Mouse (Mus musculus) midbrain, embryonic 15.5 days (tissue): ENCODE data around the gene Cdc14a. TPM values are rescaled to one million over a fixed set of nuclear protein-coding genes. Genes with fewer than 3 reads are reported as not detected.

Experiments
- ATAC-seq: fragments of 200-750 bp; cut with Nextera tagmentation; replicated peaks from 2 replicates; pipeline ENCODE4 v1.8.0; 2017; ENCODE audit warnings: moderate TSS enrichment
- H3K27ac ChIP-seq: fragments of 300-500 bp; sonication (generic); 2 replicates; pipeline ENCODE4 v1.5.1; 2015; ENCODE audit warnings: mild to moderate bottlenecking, inconsistent platforms
- H3K27me3 ChIP-seq: fragments of 300-500 bp; sonication (generic); replicated peaks from 2 replicates; pipeline ENCODE4 v1.6.1; 2015; ENCODE audit warnings: inconsistent platforms
- H3K36me3 ChIP-seq: fragments of 300-500 bp; sonication (generic); replicated peaks from 2 replicates; pipeline ENCODE4 v1.6.1; 2015; ENCODE audit warnings: inconsistent platforms
- H3K4me1 ChIP-seq: fragments of 300-500 bp; sonication (generic); 2 replicates; pipeline ENCODE4 v1.6.1; 2015; ENCODE audit warnings: inconsistent platforms
- H3K4me2 ChIP-seq: fragments of 300-500 bp; sonication (generic); 2 replicates; pipeline ENCODE4 v1.6.1; 2015; ENCODE audit warnings: inconsistent platforms, mild to moderate bottlenecking, moderate library complexity
- H3K4me3 ChIP-seq: fragments of 300-500 bp; sonication (generic); 2 replicates; pipeline ENCODE4 v1.5.1; 2015; ENCODE audit warnings: mild to moderate bottlenecking, inconsistent platforms
- H3K9ac ChIP-seq: fragments of 300-500 bp; sonication (generic); 2 replicates; pipeline ENCODE4 v1.6.1; 2015; ENCODE audit warnings: mild to moderate bottlenecking, inconsistent platforms
- H3K9me3 ChIP-seq: fragments of 300-500 bp; sonication (generic); 2 replicates; pipeline ENCODE4 v1.6.1; 2016; ENCODE audit warnings: inconsistent platforms
- WGBS: fragments of 180-500 bp; shearing (Covaris S2); methylation state at CpG from one replicate; pipeline ENCODE4 v1.1.7; 2015; ENCODE audit warnings: mixed read lengths; 5-methylcytosine and 5-hydroxymethylcytosine counted together
- polyA plus RNA-seq: library from polyadenylated mRNA; unstranded; fragments of >200 nt; fragmentation: Nextera tagmentation; extraction: Ambion mirVana; gene quantifications from 2 replicates; pipeline ENCODE4 v1.2.1, GENCODE M21; 2015

Gene Cdc14a
- polyA plus RNA-seq, 1 experiment from 2014 or later = 3.3 TPM

- Histone ChIP-seq H3K4me1 (no peaks in the 10 kb centered on the region), H3K27ac (no peak overlapping the region), H3K4me3 (no peak overlapping the region), H3K27me3 (no peaks in the 10 kb centered on the region), H3K9ac (no peak overlapping the region), H3K9me3 (no peaks in the 10 kb centered on the region), H3K4me2 (no peak overlapping the region), H3K36me3 (no peaks in the 10 kb centered on the region)
- 81% methylated on average over 3 of the region's 3 CpGs for WGBS
- ATAC-seq = no peak
Measured at GRCm38 (mm10) chr3:116436113-116436512, 12.3 kb upstream of the Cdc14a start.

GRCm38 (mm10) chr3:116434757-116435156 is 10.9 kb upstream of the Cdc14a start:
- Histone ChIP-seq H3K4me3 (no peak overlapping the region), H3K27ac (no peak overlapping the region), H3K9me3 (no peaks in the 10 kb centered on the region), H3K27me3 (no peaks in the 10 kb centered on the region), H3K4me1 (no peaks in the 10 kb centered on the region), H3K4me2 (no peak overlapping the region), H3K36me3 (no peaks in the 10 kb centered on the region), H3K9ac (no peak overlapping the region)
- 92% methylated on average over 2 of the region's 3 CpGs for WGBS
- ATAC-seq = no peak

GRCm38 (mm10) chr3:116425901-116426300 is 2.1 kb upstream of the Cdc14a start:
- H3K27ac ChIP-seq = no peak overlapping the region
- H3K9ac ChIP-seq = no peak overlapping the region
- no peaks in the 10 kb centered on the region for H3K9me3 ChIP-seq
- H3K4me3 ChIP-seq = no peak overlapping the region
- no peak overlapping the region for H3K4me2 ChIP-seq
- H3K4me1 ChIP-seq = peaks cover 16% of the 10 kb centered on the region
- H3K27me3 ChIP-seq = no peaks in the 10 kb centered on the region
- no peak for ATAC-seq
- H3K36me3 ChIP-seq = no peaks in the 10 kb centered on the region
- 93% methylated on average over 6 of the region's 6 CpGs for WGBS

GRCm38 (mm10) chr3:116424973-116425284 is 1.1 kb upstream of the Cdc14a start:
- Histone ChIP-seq H3K4me3 (peak overlapping the region; percentile 87), H3K4me1 (peaks cover 17% of the 10 kb centered on the region), H3K9ac (peak overlapping the region; percentile 70), H3K27me3 (no peaks in the 10 kb centered on the region), H3K27ac (peak overlapping the region; percentile 81), H3K36me3 (no peaks in the 10 kb centered on the region), H3K4me2 (peak overlapping the region; percentile 95), H3K9me3 (no peaks in the 10 kb centered on the region)
- WGBS = 0% methylated on average over 11 of the region's 11 CpGs
- peak; percentile 66 for ATAC-seq

- peak; percentile 86 for ATAC-seq
- no peaks in the 10 kb centered on the region for H3K9me3 ChIP-seq
- no peaks in the 10 kb centered on the region for H3K36me3 ChIP-seq
- peaks cover 17% of the 10 kb centered on the region for H3K4me1 ChIP-seq
- H3K4me3 ChIP-seq = peak overlapping the region; percentile 87
- peak overlapping the region; percentile 70 for H3K9ac ChIP-seq
- no peaks in the 10 kb centered on the region for H3K27me3 ChIP-seq
- H3K27ac ChIP-seq = peak overlapping the region; percentile 81
- WGBS = under 1% methylated on average over 32 of the region's 32 CpGs
- peak overlapping the region; percentile 95 for H3K4me2 ChIP-seq
Measured at GRCm38 (mm10) chr3:116424160-116424972, 534 bp upstream of the Cdc14a start.

GRCm38 (mm10) chr3:116422795-116423352 is 958 bp downstream of the Cdc14a start:
- H3K27me3 ChIP-seq = no peaks in the 10 kb centered on the region
- no peaks in the 10 kb centered on the region for H3K36me3 ChIP-seq
- peaks cover 17% of the 10 kb centered on the region for H3K4me1 ChIP-seq
- peak overlapping the region; percentile 95 for H3K4me2 ChIP-seq
- H3K4me3 ChIP-seq = peak overlapping the region; percentile 87
- H3K9me3 ChIP-seq = no peaks in the 10 kb centered on the region
- peak overlapping the region; percentile 70 for H3K9ac ChIP-seq
- 0% methylated on average over 23 of the region's 23 CpGs for WGBS
- ATAC-seq = peak; percentile 17; the same call in 1 of the 2 replicates
- peak overlapping the region; percentile 81 for H3K27ac ChIP-seq

GRCm38 (mm10) chr3:116422074-116422473 is 1.8 kb downstream of the Cdc14a start:
- no peak for ATAC-seq
- H3K9me3 ChIP-seq = no peaks in the 10 kb centered on the region
- H3K4me3 ChIP-seq = peak overlapping the region; percentile 87
- H3K4me2 ChIP-seq = peak overlapping the region; percentile 95
- H3K9ac ChIP-seq = 0 out of 2 replicates have a peak overlapping the region, but pooled peaks have one; percentile 4
- peaks cover 17% of the 10 kb centered on the region for H3K4me1 ChIP-seq
- WGBS = 38% methylated on average over 8 of the region's 8 CpGs
- H3K27me3 ChIP-seq = no peaks in the 10 kb centered on the region
- no peak overlapping the region for H3K27ac ChIP-seq
- H3K36me3 ChIP-seq = no peaks in the 10 kb centered on the region

GRCm38 (mm10) chr3:116421121-116421520 is 2.7 kb downstream of the Cdc14a start:
- 16% methylated on average over 6 of the region's 6 CpGs for WGBS
- peaks cover 17% of the 10 kb centered on the region for H3K4me1 ChIP-seq
- H3K36me3 ChIP-seq = 0 out of 2 replicates have a peak, but pooled peaks cover 2% of the 10 kb centered on the region
- no peak overlapping the region for H3K9ac ChIP-seq
- no peaks in the 10 kb centered on the region for H3K27me3 ChIP-seq
- H3K4me3 ChIP-seq = no peak overlapping the region
- H3K9me3 ChIP-seq = no peaks in the 10 kb centered on the region
- ATAC-seq = no peak
- peak overlapping the region; percentile 95 for H3K4me2 ChIP-seq
- H3K27ac ChIP-seq = no peak overlapping the region

- Histone ChIP-seq H3K36me3 (0 out of 2 replicates have a peak, but pooled peaks cover 2% of the 10 kb centered on the region), H3K9ac (no peak overlapping the region), H3K4me3 (no peak overlapping the region), H3K9me3 (no peaks in the 10 kb centered on the region), H3K4me1 (peaks cover 17% of the 10 kb centered on the region), H3K27ac (no peak overlapping the region), H3K27me3 (no peaks in the 10 kb centered on the region), H3K4me2 (no peak overlapping the region)
- 86% methylated on average over 11 of the region's 11 CpGs for WGBS
- ATAC-seq = no peak
Measured at GRCm38 (mm10) chr3:116419791-116420190, 4.0 kb downstream of the Cdc14a start.

- 95% methylated on average over 3 of the region's 3 CpGs for WGBS
- no peak for ATAC-seq
- Histone ChIP-seq H3K9ac (no peak overlapping the region), H3K27ac (no peak overlapping the region), H3K36me3 (0 out of 2 replicates have a peak, but pooled peaks cover 2% of the 10 kb centered on the region), H3K27me3 (no peaks in the 10 kb centered on the region), H3K4me3 (no peak overlapping the region), H3K9me3 (no peaks in the 10 kb centered on the region), H3K4me2 (no peak overlapping the region), H3K4me1 (peaks cover 2% of the 10 kb centered on the region; the same call in 1 of the 2 replicates)
Measured at GRCm38 (mm10) chr3:116414451-116414860, 9.4 kb downstream of the Cdc14a start.

- 98% methylated on average over 4 of the region's 4 CpGs for WGBS
- peaks cover 2% of the 10 kb centered on the region; the same call in 1 of the 2 replicates for H3K4me1 ChIP-seq
- no peaks in the 10 kb centered on the region for H3K9me3 ChIP-seq
- H3K36me3 ChIP-seq = 0 out of 2 replicates have a peak, but pooled peaks cover 2% of the 10 kb centered on the region
- H3K4me3 ChIP-seq = no peak overlapping the region
- no peak overlapping the region for H3K9ac ChIP-seq
- no peak for ATAC-seq
- H3K27ac ChIP-seq = no peak overlapping the region
- no peak overlapping the region for H3K4me2 ChIP-seq
- H3K27me3 ChIP-seq = no peaks in the 10 kb centered on the region
Measured at GRCm38 (mm10) chr3:116412954-116413724, 10.7 kb downstream of the Cdc14a start.

- Histone ChIP-seq H3K27ac (no peak overlapping the region), H3K4me2 (no peak overlapping the region), H3K4me3 (no peak overlapping the region), H3K27me3 (no peaks in the 10 kb centered on the region), H3K4me1 (peaks cover 2% of the 10 kb centered on the region; the same call in 1 of the 2 replicates), H3K36me3 (no peaks in the 10 kb centered on the region), H3K9me3 (no peaks in the 10 kb centered on the region), H3K9ac (no peak overlapping the region)
- 60% methylated on average over 7 of the region's 7 CpGs for WGBS
- ATAC-seq = no peak
Measured at GRCm38 (mm10) chr3:116410051-116410450, 13.8 kb downstream of the Cdc14a start.
